Mouse (Mus musculus): ENCODE results near the gene Prf1. TPM values are rescaled to one million over a fixed set of nuclear protein-coding genes. Genes with fewer than 3 reads are reported as not detected.

Prf1 gene
- polyA plus RNA-seq, 1 experiment: 0.01 TPM

- Histone ChIP-seq H3K36me3 (ENCODE audit: control insufficient read depth, insufficient read depth) (peaks cover 14% of the 10 kb centered on the region), H3ac (ENCODE audit: control insufficient read depth, insufficient read length) (no peak overlapping the region), H3K27me3 (ENCODE audit: control insufficient read depth, insufficient read depth, insufficient read length) (no peaks in the 10 kb centered on the region), H3K4me3 (no peak overlapping the region), H3K79me2 (ENCODE audit: control insufficient read depth, insufficient read depth) (no peaks in the 10 kb centered on the region), H3K4me2 (ENCODE audit: low read depth) (no peak overlapping the region)
- no peak for TF ChIP-seq REST (IDR thresholded peaks at IDR 0.05; ENCODE audit: insufficient read depth, insufficient read length)
- TF ChIP-seq E2F4 (IDR thresholded peaks at IDR 0.05; ENCODE audit: insufficient read depth): no peak
- no peak for TF ChIP-seq TCF3 (IDR thresholded peaks at IDR 0.05; ENCODE audit: insufficient read length, low read depth)
- no peak for TF ChIP-seq CEBPB (IDR thresholded peaks at IDR 0.05; ENCODE audit: insufficient read depth, poor library complexity, severe bottlenecking)
- TF ChIP-seq SRF (IDR thresholded peaks at IDR 0.05; ENCODE audit: control insufficient read depth, insufficient read length, low read depth): no peak
- TF ChIP-seq TCF12 (IDR thresholded peaks at IDR 0.05; ENCODE audit: insufficient read depth, poor library complexity, severe bottlenecking): no peak
- no peak for TF ChIP-seq MYOD1 (IDR thresholded peaks at IDR 0.05; ENCODE audit: control insufficient read depth in 1 of 3, insufficient read length in 2 of 3, low read depth in 2 of 3)
- no peak for TF ChIP-seq USF1 (IDR thresholded peaks at IDR 0.05; ENCODE audit: low read depth)
- TF ChIP-seq MYOG (IDR thresholded peaks at IDR 0.05; ENCODE audit: control insufficient read depth in 1 of 3, insufficient read depth in 1 of 3, insufficient read length in 2 of 3, low read depth in 2 of 3): no peak
- no peak for TF ChIP-seq POLR2AphosphoS2 (IDR thresholded peaks at IDR 0.05; ENCODE audit: insufficient read length, low read depth)
- TF ChIP-seq POLR2A (IDR thresholded peaks at IDR 0.05; ENCODE audit: insufficient read length, low read depth): no peak
- no peak for TF ChIP-seq MAX (IDR thresholded peaks at IDR 0.05; ENCODE audit: low read depth)
Observed at GRCm38 (mm10) chr10:61255190-61255589, 42.4 kb upstream of the Prf1 start.

GRCm38 (mm10) chr10:61256665-61257064, 41.0 kb upstream of the Prf1 start:
- Histone ChIP-seq H3K27me3 (ENCODE audit: control insufficient read depth, insufficient read depth, insufficient read length) (no peaks in the 10 kb centered on the region), H3K79me2 (ENCODE audit: control insufficient read depth, insufficient read depth) (no peaks in the 10 kb centered on the region), H3K36me3 (ENCODE audit: control insufficient read depth, insufficient read depth) (peaks cover 14% of the 10 kb centered on the region), H3K4me3 (no peak overlapping the region), H3ac (ENCODE audit: control insufficient read depth, insufficient read length) (no peak overlapping the region), H3K4me2 (ENCODE audit: low read depth) (no peak overlapping the region)
- TF ChIP-seq USF1 (IDR thresholded peaks at IDR 0.05; ENCODE audit: low read depth) (no peak), REST (IDR thresholded peaks at IDR 0.05; ENCODE audit: insufficient read depth, insufficient read length) (no peak), TCF12 (IDR thresholded peaks at IDR 0.05; ENCODE audit: insufficient read depth, poor library complexity, severe bottlenecking) (no peak), MYOD1 (IDR thresholded peaks at IDR 0.05; ENCODE audit: control insufficient read depth in 1 of 3, insufficient read length in 2 of 3, low read depth in 2 of 3) (no peak), POLR2AphosphoS2 (IDR thresholded peaks at IDR 0.05; ENCODE audit: insufficient read length, low read depth) (no peak)

- Histone ChIP-seq H3ac (ENCODE audit: control insufficient read depth, insufficient read length) (no peak overlapping the region), H3K36me3 (ENCODE audit: control insufficient read depth, insufficient read depth) (peaks cover 10% of the 10 kb centered on the region), H3K4me2 (ENCODE audit: low read depth) (no peak overlapping the region), H3K79me2 (ENCODE audit: control insufficient read depth, insufficient read depth) (no peaks in the 10 kb centered on the region), H3K27me3 (ENCODE audit: control insufficient read depth, insufficient read depth, insufficient read length) (no peaks in the 10 kb centered on the region), H3K4me3 (no peak overlapping the region)
- TF ChIP-seq POLR2A (IDR thresholded peaks at IDR 0.05; ENCODE audit: insufficient read length, low read depth) (no peak), CEBPB (IDR thresholded peaks at IDR 0.05; ENCODE audit: insufficient read depth, poor library complexity, severe bottlenecking) (no peak), TCF12 (IDR thresholded peaks at IDR 0.05; ENCODE audit: insufficient read depth, poor library complexity, severe bottlenecking) (no peak), MYOD1 (IDR thresholded peaks at IDR 0.05; ENCODE audit: control insufficient read depth in 1 of 3, insufficient read length in 2 of 3, low read depth in 2 of 3) (no peak), SRF (IDR thresholded peaks at IDR 0.05; ENCODE audit: control insufficient read depth, insufficient read length, low read depth) (no peak), POLR2AphosphoS2 (IDR thresholded peaks at IDR 0.05; ENCODE audit: insufficient read length, low read depth) (no peak), E2F4 (IDR thresholded peaks at IDR 0.05; ENCODE audit: insufficient read depth) (no peak), USF1 (IDR thresholded peaks at IDR 0.05; ENCODE audit: low read depth) (no peak), REST (IDR thresholded peaks at IDR 0.05; ENCODE audit: insufficient read depth, insufficient read length) (no peak), TCF3 (IDR thresholded peaks at IDR 0.05; ENCODE audit: insufficient read length, low read depth) (no peak), MAX (IDR thresholded peaks at IDR 0.05; ENCODE audit: low read depth) (no peak), MYOG (IDR thresholded peaks at IDR 0.05; ENCODE audit: control insufficient read depth in 1 of 3, insufficient read depth in 1 of 3, insufficient read length in 2 of 3, low read depth in 2 of 3) (no peak)
Observed at GRCm38 (mm10) chr10:61258131-61258530, 39.5 kb upstream of the Prf1 start.

- no peak overlapping the region for H3ac ChIP-seq (ENCODE audit: control insufficient read depth, insufficient read length)
- no peak overlapping the region for H3K4me2 ChIP-seq (ENCODE audit: low read depth)
- H3K79me2 ChIP-seq (ENCODE audit: control insufficient read depth, insufficient read depth): no peaks in the 10 kb centered on the region
- no peak overlapping the region for H3K4me3 ChIP-seq
- TF ChIP-seq MAX (IDR thresholded peaks at IDR 0.05; ENCODE audit: low read depth) (no peak), POLR2AphosphoS2 (IDR thresholded peaks at IDR 0.05; ENCODE audit: insufficient read length, low read depth) (no peak), E2F4 (IDR thresholded peaks at IDR 0.05; ENCODE audit: insufficient read depth) (no peak), MYOD1 (IDR thresholded peaks at IDR 0.05; ENCODE audit: control insufficient read depth in 1 of 3, insufficient read length in 2 of 3, low read depth in 2 of 3) (no peak), REST (IDR thresholded peaks at IDR 0.05; ENCODE audit: insufficient read depth, insufficient read length) (no peak), POLR2A (IDR thresholded peaks at IDR 0.05; ENCODE audit: insufficient read length, low read depth) (no peak), TCF3 (IDR thresholded peaks at IDR 0.05; ENCODE audit: insufficient read length, low read depth) (no peak), CEBPB (IDR thresholded peaks at IDR 0.05; ENCODE audit: insufficient read depth, poor library complexity, severe bottlenecking) (no peak), TCF12 (IDR thresholded peaks at IDR 0.05; ENCODE audit: insufficient read depth, poor library complexity, severe bottlenecking) (no peak)
- no peaks in the 10 kb centered on the region for H3K27me3 ChIP-seq (ENCODE audit: control insufficient read depth, insufficient read depth, insufficient read length)
- peaks cover 3% of the 10 kb centered on the region for H3K36me3 ChIP-seq (ENCODE audit: control insufficient read depth, insufficient read depth)
Observed at GRCm38 (mm10) chr10:61261229-61262156, 36.1 kb upstream of the Prf1 start.

All from myocyte (in vitro differentiated cells).